Mouse (Mus musculus): ENCODE measurements around the gene Dnmt1.

Gene Dnmt1

GRCm38 (mm10) chr9:20943911-20944310 lies 15.8 kb downstream of the Dnmt1 start:
- no peak for DNase-seq (ENCODE audit: low spot score in 2 of 2)

DNA sequence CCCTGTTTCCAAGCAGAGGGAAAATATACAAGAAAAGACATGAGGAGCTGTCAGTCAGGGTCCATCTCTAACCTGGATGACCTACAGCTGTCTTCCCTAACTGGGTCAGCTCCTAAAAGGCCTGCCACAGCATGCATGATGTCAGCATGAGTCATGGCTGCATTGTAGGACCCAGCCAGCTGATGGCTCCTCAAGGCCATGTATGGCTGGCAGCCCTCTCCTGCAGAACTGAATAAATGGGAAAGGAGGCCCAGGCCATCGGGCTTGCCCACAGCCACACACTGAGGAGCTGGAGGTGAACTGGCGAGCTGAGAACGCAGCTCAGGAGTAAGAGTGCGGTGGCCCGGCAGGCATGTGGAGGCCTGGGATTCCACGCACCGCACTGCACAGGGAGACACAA lies 16.3 kb downstream of the Dnmt1 start:
- DNase-seq (ENCODE audit: low spot score in 2 of 2), result no peak

DNA sequence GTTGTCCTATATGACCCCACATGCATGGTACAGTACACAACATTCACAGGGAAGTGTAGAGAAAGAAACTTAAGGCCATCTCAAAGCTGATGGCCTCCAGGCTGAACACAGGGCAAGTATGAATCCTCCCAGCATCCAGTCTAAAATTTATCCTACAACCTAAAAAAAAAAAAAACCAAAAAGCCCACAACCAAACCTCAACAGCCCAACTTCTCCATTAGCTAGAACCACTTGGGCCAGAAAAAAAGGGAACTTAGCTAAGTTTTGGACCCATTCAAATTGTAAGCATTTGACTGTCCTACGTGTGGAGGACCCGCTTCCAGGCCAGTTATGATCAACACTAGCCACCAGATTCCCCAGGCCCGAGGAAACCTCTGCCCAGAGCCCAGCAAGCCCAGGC lies 36.4 kb downstream of the Dnmt1 start:
- DNase-seq (ENCODE audit: low spot score in 2 of 2), result no peak

- DNase-seq (ENCODE audit: low spot score in 2 of 2), result peak in 1 of 2 experiments; percentile 50
Observed at GRCm38 (mm10) chr9:20916160-20916559, 43.5 kb downstream of the Dnmt1 start.

DNA sequence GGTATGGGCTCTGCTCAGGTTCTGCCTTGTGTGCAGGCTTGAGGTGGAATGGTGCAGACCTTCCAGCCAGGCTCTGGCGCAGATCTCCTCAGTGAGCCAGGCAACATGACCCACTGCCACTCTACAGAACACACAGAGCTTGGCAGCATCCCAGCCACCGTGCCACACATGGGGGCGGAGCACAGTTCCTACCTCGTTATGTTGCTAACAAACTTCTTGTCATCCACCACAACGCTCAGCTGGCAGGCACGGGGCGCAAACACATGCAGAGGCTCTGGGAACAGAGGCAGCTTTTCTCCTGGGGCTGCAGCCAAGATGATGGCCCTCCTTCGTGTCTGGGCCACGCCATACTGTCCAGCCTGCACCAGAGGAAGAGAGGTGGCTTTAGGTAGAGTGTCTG lies 49.7 kb downstream of the Dnmt1 start:
- no peak for DNase-seq (ENCODE audit: low spot score in 2 of 2)

DNA sequence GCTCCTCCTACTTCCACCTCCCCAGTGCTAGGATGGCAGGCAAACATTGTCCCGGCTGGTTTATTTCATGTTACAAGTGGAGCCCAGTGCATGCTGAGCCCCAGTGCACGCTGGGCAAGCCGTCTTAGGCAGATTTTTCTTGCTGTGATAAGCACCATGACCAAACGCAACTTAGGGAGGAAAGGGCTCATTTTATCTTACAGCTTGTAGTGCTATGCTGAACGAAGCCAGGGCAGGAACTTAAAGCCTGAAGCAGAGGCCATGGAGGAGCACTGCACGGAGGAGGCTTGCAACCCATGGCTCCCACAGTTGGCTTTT lies 57.6 kb downstream of the Dnmt1 start:
- no peak for DNase-seq (ENCODE audit: low spot score in 2 of 2)

DNA sequence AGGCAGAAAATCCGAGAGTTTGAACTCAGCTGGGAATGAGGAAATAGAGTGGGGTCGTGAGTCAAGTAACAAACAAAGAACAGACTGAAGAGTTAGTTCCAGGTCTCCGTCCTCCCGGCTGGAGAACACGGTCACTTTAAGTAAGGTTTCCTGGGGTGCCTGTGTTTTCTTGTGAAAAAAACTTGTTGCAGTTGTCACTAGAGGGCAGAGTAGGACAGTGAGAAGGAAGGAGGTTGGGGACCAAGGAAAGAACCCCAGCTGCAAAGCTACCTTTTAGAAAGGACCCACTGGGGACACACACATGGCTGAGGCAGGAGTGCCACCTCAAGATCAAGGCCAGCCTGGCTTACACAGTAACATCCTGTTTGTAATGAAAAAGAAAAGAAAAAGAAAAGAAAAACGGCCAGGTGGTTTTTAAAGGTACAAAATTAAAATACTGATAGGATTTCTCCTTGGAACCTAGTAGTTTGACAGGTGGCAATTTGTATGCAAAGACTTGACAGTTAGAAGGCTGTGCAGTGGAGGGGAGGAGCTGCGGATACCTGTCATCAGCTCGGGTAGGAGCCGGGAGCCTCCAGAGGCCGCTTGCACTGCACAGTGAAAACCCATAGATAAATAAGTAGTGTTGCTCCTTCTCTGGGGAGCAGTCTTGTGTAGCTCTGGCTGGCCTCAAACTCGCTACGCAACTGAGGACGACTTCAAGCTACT lies 58.1 kb downstream of the Dnmt1 start:
- DNase-seq (ENCODE audit: low spot score in 2 of 2), result peak in 1 of 2 experiments; percentile 34

DNA sequence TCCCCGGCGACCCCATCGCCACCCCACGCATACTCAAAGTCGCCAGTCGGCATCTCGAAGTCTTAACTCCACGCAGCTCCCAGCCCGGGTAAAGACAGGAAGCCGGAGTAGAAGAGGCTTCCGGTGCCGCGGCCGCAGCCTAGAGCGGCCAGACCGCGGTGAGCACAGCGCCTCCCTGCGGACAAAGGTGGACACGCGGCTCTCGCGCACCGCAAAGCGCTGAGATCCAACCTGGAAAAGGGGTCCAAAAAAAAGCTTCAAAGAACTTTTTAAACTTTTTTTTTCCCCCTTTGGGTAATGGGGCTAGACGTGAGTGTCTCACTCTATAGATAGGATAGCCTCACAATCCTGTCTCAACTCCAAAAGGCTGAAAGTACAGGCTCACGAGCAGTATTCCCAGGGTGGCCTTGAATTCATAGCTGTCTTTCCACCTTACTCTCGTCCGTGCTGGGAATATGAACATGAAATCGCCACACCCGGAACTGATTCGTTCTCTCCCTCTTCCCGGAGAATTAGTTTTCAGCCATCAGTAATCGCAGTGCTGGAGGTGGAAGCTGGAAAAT lies 61.1 kb downstream of the Dnmt1 start, which contains the start of gene Eif3g:
Gene Eif3g (minus strand): TSS at position 113 of the 563 bp plus-strand sequence.
- DNase-seq (ENCODE audit: low spot score in 2 of 2), result peak; percentile 83 to 90

GRCm38 (mm10) chr9:20897736-20898510 lies 61.8 kb downstream of the Dnmt1 start:
- no peak for DNase-seq (ENCODE audit: low spot score in 2 of 2)

GRCm38 (mm10) chr9:20895382-20895781 lies 64.3 kb downstream of the Dnmt1 start:
- no peak for DNase-seq (ENCODE audit: low spot score in 2 of 2)

- no peak for DNase-seq (ENCODE audit: low spot score in 2 of 2)
Observed at GRCm38 (mm10) chr9:20894629-20895028, 65.1 kb downstream of the Dnmt1 start.

DNA sequence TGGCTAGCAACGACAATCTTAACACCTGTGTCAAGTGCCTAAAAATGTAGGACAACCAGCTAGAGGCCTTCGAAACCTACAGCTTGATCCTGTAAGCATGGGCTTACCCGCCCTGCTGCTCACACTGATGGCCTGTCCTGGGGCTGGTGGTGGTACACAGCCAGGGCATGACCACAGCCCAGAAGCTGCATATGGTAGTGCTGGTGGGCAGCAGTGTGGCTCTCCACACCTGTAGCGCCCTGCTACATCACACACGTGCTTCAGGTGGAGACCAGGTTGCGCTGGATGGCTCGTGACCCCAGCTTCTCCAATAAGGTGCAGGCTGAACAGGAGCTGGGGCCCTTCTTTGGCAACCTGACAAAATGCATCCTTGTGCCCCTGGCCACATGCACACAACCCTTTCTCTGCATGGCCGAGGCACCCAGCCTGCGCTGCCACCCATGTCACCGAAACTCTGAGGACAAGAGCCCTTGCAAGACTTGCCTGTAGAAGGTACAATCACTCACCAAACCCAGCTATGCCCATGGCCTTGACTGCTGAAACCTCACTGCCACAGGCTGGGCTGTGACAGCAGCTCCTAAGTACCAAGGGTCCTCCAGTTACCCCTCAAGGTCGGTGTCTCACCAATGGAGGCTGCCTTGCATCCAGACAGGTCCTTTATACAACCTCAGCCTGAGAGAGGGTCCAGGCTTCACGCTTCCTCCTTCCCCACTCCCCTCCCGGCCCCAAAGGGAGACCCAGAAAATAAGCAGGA lies 65.9 kb downstream of the Dnmt1 start:
- no peak for DNase-seq (ENCODE audit: low spot score in 2 of 2)

DNA sequence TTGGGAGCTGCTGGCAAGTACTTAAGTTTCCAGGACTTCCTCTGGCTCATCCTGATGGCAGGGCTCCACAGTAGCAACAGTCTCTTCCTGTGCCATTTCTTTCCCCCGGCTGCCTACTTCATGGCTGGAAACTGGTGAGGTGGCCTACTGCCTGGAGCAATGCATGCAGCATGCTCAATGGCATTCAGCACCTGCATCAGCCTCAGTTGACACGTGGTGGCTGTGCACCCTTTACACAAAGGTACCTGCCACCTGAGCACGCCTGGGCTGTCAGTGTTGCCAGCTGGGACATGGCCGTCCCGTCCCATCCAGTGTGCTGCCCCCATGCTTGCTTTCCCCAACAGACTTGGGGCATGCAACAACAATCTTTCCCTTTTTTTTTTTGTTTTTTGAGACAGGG lies 66.6 kb downstream of the Dnmt1 start:
- DNase-seq (ENCODE audit: low spot score in 2 of 2), result no peak

DNA sequence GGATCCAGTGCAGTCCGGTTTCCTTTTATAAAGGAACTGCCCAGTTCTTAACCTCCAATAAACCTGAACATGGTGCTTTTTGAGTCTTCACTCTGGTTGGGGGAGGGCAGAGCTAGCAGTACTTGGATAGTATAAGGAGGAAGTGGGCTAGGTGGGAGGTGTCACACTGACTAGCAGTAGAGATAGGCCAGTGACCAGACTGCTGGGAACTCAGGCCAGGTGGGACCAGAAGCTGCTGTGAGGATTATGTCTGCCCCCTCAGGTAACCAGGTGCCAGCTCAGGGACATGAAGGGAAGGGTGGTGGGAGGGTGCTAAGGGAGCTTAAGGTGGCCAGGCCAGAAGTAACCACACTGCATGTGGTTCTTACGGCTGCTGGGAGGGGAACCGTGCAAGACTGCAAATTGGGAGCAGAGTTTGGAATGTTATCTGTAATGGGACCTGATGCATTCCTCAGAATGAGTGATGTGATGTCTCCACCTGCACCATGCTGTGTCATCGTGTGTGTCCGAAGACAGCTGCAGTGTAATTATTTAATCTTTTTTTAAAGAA lies 67.5 kb downstream of the Dnmt1 start:
- no peak for DNase-seq (ENCODE audit: low spot score in 2 of 2)

GRCm38 (mm10) chr9:20891339-20892103 lies 68.2 kb downstream of the Dnmt1 start:
- DNase-seq (ENCODE audit: low spot score in 2 of 2), result no peak

DNA sequence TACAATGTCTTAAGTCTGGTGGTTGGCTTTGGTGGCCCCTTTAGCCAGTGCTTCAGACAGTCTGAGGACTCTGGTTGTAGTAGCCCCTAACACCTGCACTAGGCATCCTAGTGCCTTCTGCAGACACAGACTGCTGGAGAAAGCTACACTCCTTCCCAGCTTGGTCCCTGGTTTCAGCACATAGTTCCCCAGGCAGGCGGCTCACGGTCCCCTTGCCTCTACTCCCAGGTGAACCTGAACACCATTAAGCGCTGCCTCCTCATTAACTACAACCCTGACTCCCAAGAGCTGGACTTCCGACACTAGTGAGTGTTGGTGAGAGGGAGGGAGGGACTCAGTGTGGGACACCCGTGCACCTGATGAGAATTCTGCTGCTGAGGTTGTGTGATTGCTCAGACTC lies 69.3 kb downstream of the Dnmt1 start:
- DNase-seq (ENCODE audit: low spot score in 2 of 2), result no peak

- DNase-seq (ENCODE audit: low spot score in 2 of 2), result peak in 1 of 2 experiments; percentile 65
Observed at GRCm38 (mm10) chr9:20889185-20890141, 70.2 kb downstream of the Dnmt1 start.

- DNase-seq (ENCODE audit: low spot score in 2 of 2), result no peak
Observed at GRCm38 (mm10) chr9:20888386-20888765, 71.3 kb downstream of the Dnmt1 start.

DNA sequence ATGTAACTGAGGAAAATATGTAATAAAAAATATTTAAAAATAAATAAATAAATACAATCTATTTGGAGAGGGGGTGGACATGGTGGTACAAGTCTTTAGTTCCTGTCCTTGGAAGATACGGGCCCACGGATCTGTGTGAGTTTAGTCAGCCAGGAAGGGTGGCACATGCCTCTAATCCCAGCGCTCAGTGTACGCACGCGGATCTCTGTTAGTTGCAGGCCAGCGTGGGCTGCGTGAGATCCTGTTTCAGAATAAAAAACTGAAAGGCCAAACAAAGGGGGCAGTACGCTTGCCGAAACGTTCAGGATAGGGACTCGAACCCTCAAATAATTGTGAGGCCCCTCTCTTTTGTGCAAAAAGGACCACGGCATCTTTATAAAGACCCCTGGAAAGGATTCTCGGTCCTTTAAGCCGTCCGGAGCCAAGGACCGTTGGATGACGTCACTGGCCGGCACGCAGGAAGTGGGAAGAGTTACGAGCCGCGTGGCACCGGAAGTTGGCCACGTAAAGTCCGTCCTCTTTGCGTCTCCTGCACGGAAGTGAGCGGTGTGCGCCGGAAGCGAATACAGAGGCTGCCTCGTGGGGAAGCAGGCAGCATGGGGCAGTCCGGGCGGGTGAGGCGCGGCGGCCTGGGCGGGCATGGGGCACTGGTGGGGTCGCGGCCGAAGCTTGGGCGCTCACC lies 71.8 kb downstream of the Dnmt1 start, which contains the start of gene Ppan:
Gene Ppan (plus strand): TSS at position 472 of the 682 bp plus-strand sequence.
- peak; percentile 86 to 95 for DNase-seq (ENCODE audit: low spot score in 2 of 2)

Data from spleen, postnatal 10 days (tissue).